Mouse (Mus musculus) heart, adult 11 months (tissue): Measurements from ENCODE around the gene Olfr414.
A peak's percentile ranks its signal among the peaks of the same experiment; 100 is the strongest.

Experiments used
- DNase-seq: peaks from one replicate; pipeline ENCODE4 v3.0.0; 2022

Gene Olfr414

DNA sequence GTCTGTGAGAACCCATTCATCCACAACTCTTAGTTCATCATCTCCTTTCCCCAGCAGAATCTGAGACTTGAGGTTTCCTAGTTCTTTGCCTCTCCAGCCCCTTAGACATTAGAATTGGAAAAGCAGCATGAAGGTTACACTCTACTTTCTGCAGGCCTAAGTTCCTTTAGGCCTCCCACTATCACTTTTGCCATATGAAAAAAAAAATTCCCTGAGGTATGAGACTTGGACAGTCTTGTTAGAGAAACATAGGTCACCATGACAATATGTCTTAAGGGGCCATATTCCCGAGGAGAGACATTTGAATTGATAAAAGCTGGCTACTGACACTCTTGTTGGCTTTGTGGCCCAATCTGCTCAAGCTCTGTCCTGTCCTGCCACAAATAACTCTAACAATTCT lies at the start of gene Olfr414:
TSS of gene Olfr414 (plus strand) at position 301 of the 400 bp plus-strand sequence.
- no peak for DNase-seq

DNA sequence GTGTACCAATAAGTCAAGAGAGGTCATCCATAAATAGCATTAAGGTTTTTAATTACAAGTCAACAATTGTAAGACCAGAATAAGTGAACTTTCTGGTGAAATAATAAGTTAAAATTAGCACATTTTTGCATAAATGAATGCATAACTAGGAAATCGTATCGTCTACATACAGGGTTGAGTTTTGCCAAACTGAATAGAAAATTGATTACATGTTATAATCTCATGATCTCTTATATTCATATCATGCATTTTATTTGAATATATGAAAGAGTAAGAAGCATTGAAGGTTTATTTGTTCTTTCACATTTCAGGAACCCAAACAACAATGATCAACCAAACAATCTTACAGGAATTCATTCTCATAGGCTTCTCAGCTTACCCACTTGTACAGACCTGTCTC lies 33.1 kb upstream of the Olfr414 start, which contains the start of gene Olfr248:
TSS of gene Olfr248 (plus strand) at position 301 of the 400 bp plus-strand sequence.
- no peak for DNase-seq

DNA sequence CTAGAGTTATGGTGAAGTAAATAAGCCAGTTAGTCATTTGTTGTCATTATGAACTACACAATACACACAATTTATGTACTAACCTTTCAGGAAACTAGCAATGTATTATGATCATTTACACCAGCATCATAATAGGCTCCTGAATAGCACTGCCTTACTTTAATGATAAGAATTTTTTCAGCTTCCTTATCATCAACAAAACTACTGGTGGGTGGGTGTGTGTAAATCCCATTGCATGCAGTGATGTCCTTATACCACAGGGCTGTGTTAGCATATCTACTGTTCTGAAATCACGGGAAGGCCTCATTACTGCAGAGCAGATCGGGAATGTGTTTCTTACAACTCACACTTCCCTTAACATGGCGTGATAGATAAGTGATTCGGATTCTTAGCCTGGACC lies 905 bp upstream of the Olfr414 start:
- DNase-seq, result no peak

DNA sequence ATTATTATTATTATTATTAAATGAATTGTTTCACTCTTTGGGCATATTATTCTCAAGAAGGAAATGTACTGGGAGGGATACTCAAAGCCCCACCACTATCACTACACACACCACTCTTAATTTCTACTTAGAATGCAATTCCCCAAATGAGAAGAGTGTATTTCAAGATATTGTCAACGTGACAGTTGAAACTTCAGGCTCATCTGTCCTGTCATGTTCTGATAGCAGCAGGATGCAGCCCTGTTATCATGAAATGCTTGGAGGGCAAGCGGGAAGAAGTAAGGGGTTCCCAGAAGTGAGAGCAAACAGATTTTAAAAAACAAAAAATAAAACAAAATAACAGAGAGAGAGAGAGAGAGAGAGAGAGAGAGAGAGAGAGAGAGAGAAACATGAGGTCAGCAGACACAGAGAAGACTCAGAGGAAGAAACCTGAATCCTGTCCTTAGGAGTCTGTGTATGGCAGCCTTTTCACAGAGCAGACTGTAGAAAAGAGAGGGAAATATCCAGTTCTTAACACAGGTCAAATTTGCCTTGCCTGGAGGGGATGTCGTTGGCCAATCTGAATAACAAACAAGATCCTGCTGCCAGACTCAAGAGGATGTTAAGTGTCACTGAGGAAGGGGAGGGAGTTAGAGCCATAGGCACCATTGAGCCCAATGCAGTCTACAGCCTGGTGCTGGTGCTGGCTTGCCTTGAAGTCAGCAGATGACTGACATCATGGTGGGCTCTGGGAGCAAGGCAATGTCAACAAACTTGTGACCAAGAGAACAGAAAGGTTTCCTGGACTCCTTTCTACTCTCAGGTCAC lies 2.5 kb downstream of the Olfr414 start:
- DNase-seq, result no peak

DNA sequence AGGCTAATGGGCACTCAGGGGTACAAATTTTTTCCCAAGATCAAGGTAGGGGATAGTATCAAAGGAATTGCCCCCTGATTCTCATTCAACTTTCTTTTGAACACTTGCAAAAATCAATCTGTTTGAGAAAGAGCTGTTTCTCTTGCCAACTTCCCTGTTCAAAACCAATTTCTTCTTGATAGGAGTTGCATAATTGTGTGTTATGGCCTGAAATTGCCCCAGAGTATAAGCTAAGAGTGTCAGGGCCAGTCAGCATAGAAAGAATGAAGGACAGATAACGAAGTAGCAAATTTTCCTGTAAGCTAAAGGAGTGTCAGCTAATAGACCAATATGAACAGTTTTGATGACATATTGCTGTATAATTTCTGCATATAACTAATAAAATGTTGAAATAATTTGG lies 3.5 kb downstream of the Olfr414 start:
- no peak for DNase-seq

DNA sequence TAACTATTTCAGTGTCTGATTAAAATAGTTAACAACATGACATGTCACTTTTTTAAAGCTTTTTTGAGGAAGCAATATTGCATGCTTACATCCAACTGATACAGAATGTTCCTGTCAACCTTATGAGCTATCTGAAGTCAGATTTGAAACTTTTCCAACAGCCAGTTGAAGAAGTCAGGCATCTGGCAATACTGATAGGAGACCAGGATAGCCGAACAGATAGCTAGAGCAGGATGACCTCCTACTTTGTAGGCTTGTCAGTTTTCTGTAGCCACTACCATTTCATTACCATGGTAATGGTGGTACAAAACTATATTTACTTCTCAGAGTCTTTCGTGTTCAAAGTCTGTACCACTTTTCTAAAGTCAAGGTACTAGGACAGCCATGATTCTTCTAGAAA lies 4.5 kb downstream of the Olfr414 start:
- no peak for DNase-seq

DNA sequence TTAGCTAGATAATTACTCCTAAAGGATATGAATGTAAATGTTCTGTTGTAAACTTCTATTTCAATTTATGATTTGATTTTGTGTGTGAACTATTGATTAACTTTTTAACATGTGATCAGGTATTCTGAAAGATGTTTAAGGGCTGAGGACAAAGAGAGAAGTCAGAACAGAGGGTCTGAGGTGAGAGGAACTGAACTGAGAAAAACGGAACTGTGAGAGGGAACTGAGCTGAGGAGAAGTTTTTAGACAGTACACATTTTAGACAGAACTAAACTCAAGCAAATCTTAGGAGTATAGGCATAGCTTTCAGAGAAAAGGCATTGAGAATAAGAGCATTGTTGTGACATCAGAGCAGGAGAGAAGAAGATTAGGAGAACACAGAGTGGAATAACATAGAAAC lies 10.3 kb downstream of the Olfr414 start:
- DNase-seq, result no peak

DNA sequence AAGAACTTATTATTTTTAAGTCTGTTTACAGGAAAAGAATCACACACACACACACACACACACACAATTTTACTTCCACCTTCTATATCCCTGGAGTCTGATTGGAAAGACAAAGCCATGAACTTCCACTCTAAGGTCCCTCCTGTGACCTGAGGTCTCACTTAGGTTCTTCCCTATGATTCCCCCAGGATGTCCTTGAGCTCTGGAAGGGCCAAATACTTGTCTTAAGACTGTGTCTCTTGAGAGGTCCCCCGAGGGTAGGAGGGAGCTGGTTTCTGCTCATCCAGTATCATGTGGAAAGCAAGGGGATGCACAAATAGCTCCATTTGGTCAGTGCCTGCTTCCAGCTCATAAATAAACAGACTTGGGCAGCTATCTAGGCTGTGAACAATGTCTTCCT lies 17.9 kb downstream of the Olfr414 start, which contains the start of gene Olfr220:
TSS of gene Olfr220 (plus strand) at position 301 of the 400 bp plus-strand sequence.
- DNase-seq, result no peak

DNA sequence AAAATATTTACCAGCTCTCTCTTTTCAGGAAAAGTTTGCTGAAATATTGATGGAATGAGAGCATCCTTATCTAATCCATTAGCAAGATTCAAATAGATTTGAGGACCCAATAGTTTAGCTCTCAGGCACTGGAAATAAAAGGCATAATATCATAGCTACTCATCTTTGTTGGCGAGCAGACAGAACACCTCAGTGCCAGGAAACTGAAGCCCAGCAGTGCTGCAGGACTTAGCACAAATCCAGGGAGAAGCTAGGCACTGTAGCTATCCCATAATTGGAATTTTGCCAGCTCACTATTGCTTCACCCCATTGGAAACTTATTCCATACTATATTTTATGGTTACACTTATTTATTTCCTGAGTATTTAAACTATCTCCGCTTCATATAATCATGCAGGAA lies 31.2 kb downstream of the Olfr414 start:
- peak; percentile 70 for DNase-seq

DNA sequence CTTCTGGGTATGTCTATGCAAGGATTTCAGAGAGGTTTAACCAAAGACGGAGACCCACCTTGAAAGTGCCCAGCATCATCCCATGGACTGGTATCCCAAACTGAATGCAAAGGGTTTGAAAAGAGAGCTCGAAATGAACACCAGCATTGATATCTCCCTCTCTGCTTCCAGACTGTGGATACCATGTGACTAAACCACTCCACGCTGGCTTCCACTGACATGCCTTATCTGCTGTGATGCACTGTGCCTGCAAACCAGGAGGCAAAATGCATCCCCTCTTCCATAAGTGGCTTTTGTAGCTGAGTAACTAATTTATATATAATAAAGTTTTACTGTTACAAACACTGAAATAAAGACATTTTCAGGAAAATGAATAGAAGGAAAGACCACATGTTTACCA lies 41.5 kb downstream of the Olfr414 start:
- DNase-seq, result peak; percentile 37

DNA sequence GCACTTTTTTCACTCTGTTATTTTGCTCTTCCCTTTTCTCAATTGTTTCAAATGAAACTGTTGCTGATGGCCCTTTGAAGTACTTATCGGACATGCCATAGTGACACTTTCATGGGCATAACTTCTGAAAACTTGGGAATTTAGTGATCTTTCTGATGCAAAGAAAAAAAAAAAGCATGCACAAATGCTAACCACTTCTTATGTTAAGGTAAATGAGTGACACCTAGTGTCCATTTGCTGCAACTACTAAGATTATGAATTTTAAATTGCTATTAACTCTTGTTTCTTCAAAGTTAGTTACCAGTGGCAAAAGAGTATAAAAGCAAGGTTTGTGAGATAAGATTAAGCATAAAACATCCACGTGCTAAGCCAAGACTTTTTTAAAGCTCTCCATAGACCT lies 42.4 kb downstream of the Olfr414 start:
- DNase-seq, result no peak

DNA sequence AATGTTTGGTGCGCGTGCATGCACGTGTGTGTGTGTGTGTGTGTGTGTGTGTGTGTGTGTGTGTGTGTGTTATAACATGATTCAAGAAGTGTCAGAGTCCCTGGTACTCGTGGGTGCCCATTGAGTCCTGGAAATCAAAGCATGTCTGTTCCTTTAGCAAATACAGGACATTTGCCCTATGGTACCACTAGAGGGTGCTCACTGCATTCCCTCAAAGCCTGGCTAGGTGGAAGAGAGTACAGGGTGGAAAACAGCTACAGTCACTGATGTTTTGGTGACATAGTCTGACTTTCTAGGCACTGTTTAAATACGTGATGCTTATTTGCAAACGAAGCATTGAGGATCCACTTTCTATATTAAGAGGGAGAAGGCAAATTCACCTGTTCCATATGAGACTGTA lies 45.9 kb downstream of the Olfr414 start:
- DNase-seq, result peak; percentile 54

DNA sequence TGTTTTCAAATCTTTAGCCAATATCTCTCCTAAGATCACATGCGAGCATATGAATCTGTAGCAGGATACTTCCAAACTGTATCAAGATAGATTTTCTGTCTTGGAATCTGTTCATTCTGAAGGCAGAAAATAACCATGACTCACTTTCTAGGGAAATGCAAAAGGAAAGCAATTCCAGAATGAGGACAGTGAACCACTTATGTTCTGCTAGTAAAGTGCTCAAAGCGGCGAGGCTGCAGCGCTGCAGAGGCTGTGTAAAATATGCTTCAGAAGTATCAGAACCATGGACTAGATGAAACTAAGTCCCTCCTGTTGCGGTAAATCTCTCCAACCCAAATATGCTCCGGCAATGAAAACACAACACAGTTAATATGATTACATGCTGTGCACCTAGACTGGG lies 58.7 kb downstream of the Olfr414 start:
- DNase-seq, result no peak
